Mouse (Mus musculus) olfactory bulb, adult 2 months (tissue): ENCODE results near the gene Cldn10.

Experiments
- CTCF ChIP-seq: fragments of 200-500 bp; IDR thresholded peaks from 2 replicates; pipeline ENCODE4 v1.5.1; 2012; ENCODE audit warnings: low read depth, mild to moderate bottlenecking, low read length, moderate library complexity; ENCODE audit not compliant: insufficient read depth
- POLR2A ChIP-seq: fragments of 200-500 bp; IDR thresholded peaks from 2 replicates; pipeline ENCODE4 v1.6.1; 2012; ENCODE audit warnings: mild to moderate bottlenecking, low read depth, low read length, moderate library complexity; ENCODE audit not compliant: insufficient read depth

GRCm38 (mm10) chr14:118848171-118848570 lies 60.5 kb downstream of the Cldn10 start:
- TF ChIP-seq POLR2A: no peak
- TF ChIP-seq CTCF: no peak
